Mouse (Mus musculus): Measurements from ENCODE around the gene Crebbp.

The Crebbp gene

GRCm38 (mm10) chr16:4041646-4042045, 172.2 kb downstream of the Crebbp start:
- DNase-seq (ENCODE audit: low spot score): no peak

- DNase-seq (ENCODE audit: low spot score): no peak
Observed at GRCm38 (mm10) chr16:4040206-4040605, 173.6 kb downstream of the Crebbp start.

- no peak for DNase-seq (ENCODE audit: low spot score)
Observed at GRCm38 (mm10) chr16:4037690-4038089, 176.1 kb downstream of the Crebbp start.

GRCm38 (mm10) chr16:4036807-4037206, 177.0 kb downstream of the Crebbp start, which contains the start of gene Dnase1:
Gene Dnase1, plus strand, starts transcription at chr16:4036942.
- DNase-seq (ENCODE audit: low spot score): no peak

- no peak for DNase-seq (ENCODE audit: low spot score)
Observed at GRCm38 (mm10) chr16:4035575-4035974, 178.2 kb downstream of the Crebbp start.

GRCm38 (mm10) chr16:4034476-4034875, 179.3 kb downstream of the Crebbp start:
- no peak for DNase-seq (ENCODE audit: low spot score)

GRCm38 (mm10) chr16:4033971-4034370, 179.8 kb downstream of the Crebbp start:
- no peak for DNase-seq (ENCODE audit: low spot score)

GRCm38 (mm10) chr16:4032341-4032748, 181.5 kb downstream of the Crebbp start:
- DNase-seq (ENCODE audit: low spot score): no peak

- DNase-seq (ENCODE audit: low spot score): no peak
Observed at GRCm38 (mm10) chr16:4031441-4032274, 182.1 kb downstream of the Crebbp start.

Data from layer of hippocampus, adult 11-12 months (tissue).